Mouse (Mus musculus): ENCODE results near the gene Cryab. TPM values are rescaled to one million over a fixed set of nuclear protein-coding genes. Genes with fewer than 3 reads are reported as not detected.

Gene Cryab
- polyA plus RNA-seq (2014; fragmentation: Nextera tagmentation; extraction: Ambion mirVana): 1,286 and 1,345 TPM in 2 replicates

DNA sequence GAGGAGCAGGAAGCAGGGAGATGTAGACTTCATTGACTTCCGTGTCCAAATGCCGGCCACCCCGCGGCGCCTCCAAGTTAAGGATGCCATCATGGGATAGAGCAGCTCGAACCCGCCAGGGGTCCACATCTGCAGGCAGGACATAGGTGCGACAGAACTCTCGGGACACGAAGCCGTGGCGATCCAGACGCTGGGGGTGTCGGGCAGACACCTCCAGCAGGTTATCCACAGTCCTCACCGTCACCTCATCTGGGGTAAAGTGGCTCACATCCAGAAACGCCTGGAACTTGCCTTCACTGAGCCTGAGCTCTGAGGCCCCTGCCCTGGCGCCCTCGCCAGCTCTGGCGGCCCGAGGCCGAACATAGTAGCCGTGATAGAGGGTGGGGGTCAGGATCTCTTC lies at the start of gene Cryab:
Cryab (plus strand) TSS at position 3 of the 400 bp plus-strand sequence.
- H3K9me3 ChIP-seq (ENCODE audit: control insufficient read depth, low read length): no peaks in the 10 kb centered on the region
- peak within 1 kb of the TSS; percentile 59 to 76 for H3K4me3 ChIP-seq (ENCODE audit: control insufficient read depth in 1 of 2, insufficient read depth in 1 of 2, low read depth in 1 of 2, low read length in 2 of 2)
- no peaks in the 10 kb centered on the region for H3K27me3 ChIP-seq (ENCODE audit: control insufficient read depth, insufficient read depth, low read length)
- peaks cover 19% of the 10 kb centered on the region for H3K36me3 ChIP-seq (ENCODE audit: control insufficient read depth, insufficient read depth, low read length)
- peaks cover 13 to 37% of the 10 kb centered on the region in 2 experiments for H3K4me1 ChIP-seq (ENCODE audit: control insufficient read depth in 2 of 2, insufficient read depth in 2 of 2, low read length in 2 of 2)
- H3K27ac ChIP-seq (replicated peaks in 1 of 2; ENCODE audit: control insufficient read depth in 1 of 2, insufficient read depth in 1 of 2, low read depth in 2 of 2, low read length in 2 of 2): peak within 1 kb of the TSS; percentile 99 to 100
- peak within 1 kb of the TSS; percentile 79 for H3K4me2 ChIP-seq (ENCODE audit: low read length)
- 22% methylated on average over 22 of the region's 22 CpGs for WGBS
- ATAC-seq (ENCODE audit: insufficient number of reproducible peaks, insufficient read depth, low FRiP score, low read depth): no peak
- H3K9ac ChIP-seq (ENCODE audit: low read length): peak within 1 kb of the TSS; percentile 88

DNA sequence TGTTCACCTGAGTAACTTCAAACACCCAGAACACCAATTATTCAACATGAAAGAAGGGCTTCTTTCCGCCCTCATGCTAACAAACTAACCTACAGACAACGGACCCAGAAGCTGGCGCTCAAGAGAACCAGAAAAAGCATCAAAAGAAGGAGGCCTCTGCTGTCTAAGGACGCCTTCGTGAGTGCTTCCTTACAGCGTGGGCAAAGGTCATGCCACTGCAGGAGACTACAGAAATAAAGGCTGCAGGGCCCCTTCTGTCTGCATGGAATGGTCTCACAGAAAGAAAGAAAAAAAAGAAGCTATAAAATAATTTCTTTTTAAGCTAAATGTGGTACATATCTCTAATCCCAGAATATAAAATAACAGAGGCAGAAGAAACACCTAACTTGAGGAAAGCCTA lies 46.2 kb upstream of the Cryab start:
- no peak for ATAC-seq (ENCODE audit: insufficient number of reproducible peaks, insufficient read depth, low FRiP score, low read depth)

DNA sequence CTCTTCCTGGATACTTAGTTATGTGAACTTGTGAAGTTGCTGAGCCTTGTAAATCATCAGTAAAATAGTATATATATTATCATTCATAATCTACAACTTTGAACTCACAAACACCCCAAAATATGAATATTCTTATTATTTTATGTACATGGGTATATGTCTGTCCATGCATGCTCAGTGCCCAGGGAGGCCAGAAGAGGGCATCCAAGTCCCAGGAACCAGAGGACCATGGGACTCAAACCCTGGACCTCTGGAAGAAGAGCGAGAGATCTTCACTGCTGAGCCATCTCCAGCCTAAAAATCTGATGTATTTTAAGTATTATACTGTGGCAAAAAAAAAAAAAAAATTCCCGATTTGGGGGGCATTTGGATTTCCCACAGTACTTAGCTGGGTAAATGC lies 42.0 kb upstream of the Cryab start:
- no peak for ATAC-seq (ENCODE audit: insufficient number of reproducible peaks, insufficient read depth, low FRiP score, low read depth)
- peaks cover 19% of the 10 kb centered on the region; the same call in 1 of the 2 replicates for H3K36me3 ChIP-seq (ENCODE audit: control insufficient read depth, insufficient read depth, low read length)

More for the DNA sequence above, 46.2 kb upstream of the Cryab start:
- no peak overlapping the region for H3K4me3 ChIP-seq (ENCODE audit: control insufficient read depth in 1 of 2, insufficient read depth in 1 of 2, low read depth in 1 of 2, low read length in 2 of 2)
- peaks cover 20% of the 10 kb centered on the region; the same call in 1 of the 2 replicates for H3K36me3 ChIP-seq (ENCODE audit: control insufficient read depth, insufficient read depth, low read length)
- H3K4me2 ChIP-seq (ENCODE audit: low read length): no peak overlapping the region
- peaks cover 2% of the 10 kb centered on the region; the same call in 1 of the 2 replicates for H3K27me3 ChIP-seq (ENCODE audit: control insufficient read depth, insufficient read depth, low read length)
- WGBS: 71% methylated on average over 6 of the region's 6 CpGs
- H3K27ac ChIP-seq (replicated peaks in 1 of 2; ENCODE audit: control insufficient read depth in 1 of 2, insufficient read depth in 1 of 2, low read depth in 2 of 2, low read length in 2 of 2): no peak overlapping the region
- no peak overlapping the region for H3K9ac ChIP-seq (ENCODE audit: low read length)
- no peaks in the 10 kb centered on the region for H3K9me3 ChIP-seq (ENCODE audit: control insufficient read depth, low read length)
- H3K4me1 ChIP-seq (ENCODE audit: control insufficient read depth in 2 of 2, insufficient read depth in 2 of 2, low read length in 2 of 2): peaks cover 3 to 5% of the 10 kb centered on the region in 2 experiments; a peak in 2 of 4 replicates

DNA sequence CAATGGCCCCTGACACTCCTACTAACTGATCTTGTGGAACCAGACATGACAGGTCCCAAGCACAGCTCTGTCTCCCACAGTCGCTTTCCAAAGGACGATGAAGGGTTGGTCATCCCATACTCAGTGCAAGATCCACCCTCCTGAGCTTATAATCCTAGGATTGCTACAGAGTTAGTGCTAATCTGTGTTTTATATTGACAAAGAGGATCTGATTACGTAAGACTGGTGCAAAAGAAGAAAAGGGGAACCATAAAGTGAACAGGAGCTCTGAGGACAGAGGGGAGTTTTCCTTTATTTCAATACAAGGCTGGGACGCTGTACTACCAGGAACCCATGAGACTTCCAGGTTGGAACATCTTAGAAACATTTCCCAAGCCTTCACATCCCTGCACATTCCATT lies 39.8 kb upstream of the Cryab start:
- 77% methylated on average over 4 of the region's 4 CpGs for WGBS
- no peak overlapping the region for H3K4me2 ChIP-seq (ENCODE audit: low read length)
- H3K4me1 ChIP-seq (ENCODE audit: control insufficient read depth in 2 of 2, insufficient read depth in 2 of 2, low read length in 2 of 2): no peaks in the 10 kb centered on the region
- H3K27me3 ChIP-seq (ENCODE audit: control insufficient read depth, insufficient read depth, low read length): no peaks in the 10 kb centered on the region
- ATAC-seq (ENCODE audit: insufficient number of reproducible peaks, insufficient read depth, low FRiP score, low read depth): no peak
- peaks cover 18% of the 10 kb centered on the region for H3K36me3 ChIP-seq (ENCODE audit: control insufficient read depth, insufficient read depth, low read length)
- no peak overlapping the region for H3K9ac ChIP-seq (ENCODE audit: low read length)
- H3K4me3 ChIP-seq (ENCODE audit: control insufficient read depth in 1 of 2, insufficient read depth in 1 of 2, low read depth in 1 of 2, low read length in 2 of 2): no peak overlapping the region
- no peak overlapping the region for H3K27ac ChIP-seq (replicated peaks in 1 of 2; ENCODE audit: control insufficient read depth in 1 of 2, insufficient read depth in 1 of 2, low read depth in 2 of 2, low read length in 2 of 2)
- H3K9me3 ChIP-seq (ENCODE audit: control insufficient read depth, low read length): no peaks in the 10 kb centered on the region

More for the DNA sequence above, 42.0 kb upstream of the Cryab start:
- H3K9me3 ChIP-seq (ENCODE audit: control insufficient read depth, low read length): no peaks in the 10 kb centered on the region
- no peak overlapping the region for H3K4me3 ChIP-seq (ENCODE audit: control insufficient read depth in 1 of 2, insufficient read depth in 1 of 2, low read depth in 1 of 2, low read length in 2 of 2)
- H3K27me3 ChIP-seq (ENCODE audit: control insufficient read depth, insufficient read depth, low read length): no peaks in the 10 kb centered on the region
- no peak overlapping the region for H3K4me2 ChIP-seq (ENCODE audit: low read length)
- no peak overlapping the region for H3K9ac ChIP-seq (ENCODE audit: low read length)
- no peak overlapping the region for H3K27ac ChIP-seq (replicated peaks in 1 of 2; ENCODE audit: control insufficient read depth in 1 of 2, insufficient read depth in 1 of 2, low read depth in 2 of 2, low read length in 2 of 2)
- H3K4me1 ChIP-seq (ENCODE audit: control insufficient read depth in 2 of 2, insufficient read depth in 2 of 2, low read length in 2 of 2): no peaks in the 10 kb centered on the region
- WGBS: 15% methylated on average over 2 of the region's 2 CpGs

DNA sequence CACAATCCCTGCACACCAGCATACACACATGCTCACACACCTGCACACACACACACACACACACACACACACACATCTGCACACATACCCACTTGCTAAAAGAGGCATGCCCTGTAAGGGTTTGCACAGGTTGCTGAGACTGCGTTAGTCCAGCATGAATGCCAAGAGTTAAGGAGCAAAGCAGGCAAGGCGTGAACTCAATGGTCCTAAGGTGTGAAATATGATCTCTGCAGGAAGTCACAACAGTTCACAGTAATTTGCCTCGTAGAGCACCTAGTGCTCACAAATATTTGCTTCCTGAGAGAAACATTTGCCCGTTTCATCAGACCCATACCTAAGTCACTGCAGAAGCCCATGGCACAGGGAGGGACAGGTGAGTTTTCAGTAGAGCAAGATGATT lies 36.9 kb upstream of the Cryab start:
- Histone ChIP-seq H3K9ac (ENCODE audit: low read length) (no peak overlapping the region), H3K27me3 (ENCODE audit: control insufficient read depth, insufficient read depth, low read length) (no peaks in the 10 kb centered on the region), H3K4me1 (ENCODE audit: control insufficient read depth in 2 of 2, insufficient read depth in 2 of 2, low read length in 2 of 2) (no peaks in the 10 kb centered on the region), H3K27ac (replicated peaks in 1 of 2; ENCODE audit: control insufficient read depth in 1 of 2, insufficient read depth in 1 of 2, low read depth in 2 of 2, low read length in 2 of 2) (no peak overlapping the region), H3K36me3 (ENCODE audit: control insufficient read depth, insufficient read depth, low read length) (peaks cover 11% of the 10 kb centered on the region), H3K9me3 (ENCODE audit: control insufficient read depth, low read length) (no peaks in the 10 kb centered on the region), H3K4me2 (ENCODE audit: low read length) (no peak overlapping the region), H3K4me3 (ENCODE audit: control insufficient read depth in 1 of 2, insufficient read depth in 1 of 2, low read depth in 1 of 2, low read length in 2 of 2) (no peak overlapping the region)
- ATAC-seq (ENCODE audit: insufficient number of reproducible peaks, insufficient read depth, low FRiP score, low read depth): no peak
- 56% methylated on average over 4 of the region's 4 CpGs for WGBS

DNA sequence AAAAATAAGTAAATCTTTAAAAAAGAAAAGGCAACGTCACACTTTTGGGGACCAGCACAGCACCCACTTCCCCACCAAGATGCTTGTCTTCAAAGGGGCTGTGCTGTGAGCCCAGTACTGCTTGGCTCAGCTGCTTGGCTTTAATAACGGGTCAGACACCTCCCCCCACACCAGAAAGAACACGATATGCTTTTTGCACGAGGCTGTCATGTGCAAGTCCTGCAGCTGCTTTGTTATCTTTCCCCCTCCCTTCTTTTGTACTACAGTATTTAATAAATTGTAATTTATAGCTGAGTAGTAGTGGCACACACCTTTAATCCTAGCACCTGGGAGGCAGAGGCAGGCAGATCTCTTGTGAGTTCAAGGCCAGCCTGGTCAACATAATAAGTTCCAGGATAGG lies 32.2 kb upstream of the Cryab start:
- Histone ChIP-seq H3K27ac (replicated peaks in 1 of 2; ENCODE audit: control insufficient read depth in 1 of 2, insufficient read depth in 1 of 2, low read depth in 2 of 2, low read length in 2 of 2) (no peak overlapping the region), H3K9ac (ENCODE audit: low read length) (no peak overlapping the region), H3K4me2 (ENCODE audit: low read length) (no peak overlapping the region), H3K27me3 (ENCODE audit: control insufficient read depth, insufficient read depth, low read length) (no peaks in the 10 kb centered on the region), H3K4me3 (ENCODE audit: control insufficient read depth in 1 of 2, insufficient read depth in 1 of 2, low read depth in 1 of 2, low read length in 2 of 2) (no peak overlapping the region), H3K36me3 (ENCODE audit: control insufficient read depth, insufficient read depth, low read length) (peaks cover 4% of the 10 kb centered on the region; the same call in 1 of the 2 replicates), H3K4me1 (ENCODE audit: control insufficient read depth in 2 of 2, insufficient read depth in 2 of 2, low read length in 2 of 2) (peaks cover 12 to 15% of the 10 kb centered on the region in 2 experiments), H3K9me3 (ENCODE audit: control insufficient read depth, low read length) (no peaks in the 10 kb centered on the region)
- no peak for ATAC-seq (ENCODE audit: insufficient number of reproducible peaks, insufficient read depth, low FRiP score, low read depth)
- WGBS: 59% methylated on average over 4 of the region's 4 CpGs

DNA sequence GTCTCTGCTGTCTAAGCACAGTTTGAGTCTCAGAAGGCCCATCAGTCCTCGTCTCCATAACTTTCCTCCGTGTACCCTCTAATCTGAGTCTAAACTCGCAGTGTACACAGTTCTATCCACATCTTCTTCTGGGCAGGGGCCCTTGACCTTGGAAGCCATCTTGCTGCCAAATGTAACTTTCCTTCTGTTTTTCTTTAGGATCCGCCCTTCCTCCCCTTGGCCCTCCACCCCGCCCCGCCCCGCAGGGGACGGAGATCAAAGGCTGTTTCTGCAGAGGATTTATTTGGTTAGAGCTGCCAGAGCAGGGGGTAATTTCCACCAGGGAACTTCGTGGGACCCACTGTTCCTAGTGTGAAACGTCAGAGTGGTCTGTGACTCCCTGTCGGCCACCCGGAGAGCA lies 30.1 kb upstream of the Cryab start:
- H3K9ac ChIP-seq (ENCODE audit: low read length): no peak overlapping the region
- 44% methylated on average over 12 of the region's 12 CpGs for WGBS
- H3K4me1 ChIP-seq (ENCODE audit: control insufficient read depth in 2 of 2, insufficient read depth in 2 of 2, low read length in 2 of 2): peaks cover 23 to 36% of the 10 kb centered on the region in 2 experiments
- H3K27ac ChIP-seq (replicated peaks in 1 of 2; ENCODE audit: control insufficient read depth in 1 of 2, insufficient read depth in 1 of 2, low read depth in 2 of 2, low read length in 2 of 2): no peak overlapping the region
- H3K4me3 ChIP-seq (ENCODE audit: control insufficient read depth in 1 of 2, insufficient read depth in 1 of 2, low read depth in 1 of 2, low read length in 2 of 2): no peak overlapping the region
- no peak overlapping the region for H3K4me2 ChIP-seq (ENCODE audit: low read length)
- no peaks in the 10 kb centered on the region for H3K27me3 ChIP-seq (ENCODE audit: control insufficient read depth, insufficient read depth, low read length)
- no peak for ATAC-seq (ENCODE audit: insufficient number of reproducible peaks, insufficient read depth, low FRiP score, low read depth)
- H3K36me3 ChIP-seq (ENCODE audit: control insufficient read depth, insufficient read depth, low read length): peaks cover 4% of the 10 kb centered on the region; the same call in 1 of the 2 replicates
- H3K9me3 ChIP-seq (ENCODE audit: control insufficient read depth, low read length): no peaks in the 10 kb centered on the region

DNA sequence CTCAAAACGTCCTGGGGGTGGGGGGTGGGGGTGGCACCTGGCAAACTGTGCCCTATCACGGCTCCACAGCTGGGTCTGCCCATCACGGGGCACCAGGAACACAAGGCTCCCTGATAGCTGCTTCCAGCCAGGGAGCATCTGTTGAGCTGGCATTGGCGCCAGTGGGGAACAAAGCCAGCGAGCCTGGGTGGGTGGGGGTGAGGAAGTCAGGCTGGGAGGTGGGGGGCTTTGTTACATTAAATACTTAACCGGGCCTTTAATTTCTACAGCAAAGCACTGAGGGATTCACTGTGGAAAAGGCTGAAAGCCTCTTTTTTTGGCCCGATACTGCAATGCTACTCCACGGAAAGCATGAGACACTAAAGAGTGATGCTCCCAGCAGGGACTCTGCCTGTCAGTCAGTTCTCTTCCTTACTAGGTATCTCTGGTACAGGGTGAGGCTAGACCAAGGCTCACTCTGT lies 28.6 kb upstream of the Cryab start:
- peak overlapping the region; percentile 45 to 95; a peak in 3 of 4 replicates for H3K27ac ChIP-seq (replicated peaks in 1 of 2; ENCODE audit: control insufficient read depth in 1 of 2, insufficient read depth in 1 of 2, low read depth in 2 of 2, low read length in 2 of 2)
- WGBS: 45% methylated on average over 8 of the region's 8 CpGs
- H3K4me1 ChIP-seq (ENCODE audit: control insufficient read depth in 2 of 2, insufficient read depth in 2 of 2, low read length in 2 of 2): peaks cover 33 to 49% of the 10 kb centered on the region in 2 experiments
- no peaks in the 10 kb centered on the region for H3K36me3 ChIP-seq (ENCODE audit: control insufficient read depth, insufficient read depth, low read length)
- ATAC-seq (ENCODE audit: insufficient number of reproducible peaks, insufficient read depth, low FRiP score, low read depth): no peak; the same call in 1 of the 2 replicates
- no peak overlapping the region for H3K9ac ChIP-seq (ENCODE audit: low read length)
- no peak overlapping the region for H3K4me3 ChIP-seq (ENCODE audit: control insufficient read depth in 1 of 2, insufficient read depth in 1 of 2, low read depth in 1 of 2, low read length in 2 of 2)
- H3K27me3 ChIP-seq (ENCODE audit: control insufficient read depth, insufficient read depth, low read length): no peaks in the 10 kb centered on the region
- peak overlapping the region; percentile 68 for H3K4me2 ChIP-seq (ENCODE audit: low read length)
- H3K9me3 ChIP-seq (ENCODE audit: control insufficient read depth, low read length): no peaks in the 10 kb centered on the region

Data from heart, embryonic 14.5 days (tissue).